Mouse (Mus musculus) megakaryocyte progenitor cell, adult 5-6 weeks (primary cell): ENCODE results near the gene Gm3055. TPM values are rescaled to one million over a fixed set of nuclear protein-coding genes. Genes with fewer than 3 reads are reported as not detected.
"Not testable (repeated sequence)": the region's sequence is repeated elsewhere in the genome, so short reads cannot be mapped to it uniquely, and the experiment has no call there.

ENCODE experiments used
- ATAC-seq: replicated peaks from 2 replicates; pipeline ENCODE4 v1.8.0; 2016; ENCODE audit warnings: mild to moderate bottlenecking, moderate TSS enrichment, inconsistent platforms; ENCODE audit not compliant: poor library complexity
- total RNA-seq, 2 experiments: library from RNA; stranded (forward) in 1 of 2; stranded (reverse) in 1 of 2; fragments of 157-497, 149-512 nt in 1 of 2; fragments of 200-1000 nt in 1 of 2; gene quantifications; 2 replicates each; pipeline versions ENCODE4 v1.2.3 to v1.2.4; 2015 to 2017

Gm3055 gene
- total RNA-seq (2015) (0.49 and 2.0 TPM in 2 replicates), total RNA-seq (2017) (0.91 and 2.1 TPM in 2 replicates)

- peak; percentile 86 for ATAC-seq
These were observed at the start of gene Gm3055 for GRCm38 (mm10) chr10:81770506-81771403. Gm3055 (minus strand) TSS chr10:81771161.

- ATAC-seq = not testable (repeated sequence)
These were observed 40.9 kb upstream of the Gm3055 start, which contains the start of gene Gm4767 for GRCm38 (mm10) chr10:81811899-81812298. Gm4767 (plus strand) TSS chr10:81812186.

GRCm38 (mm10) chr10:81771404-81771777 is 430 bp upstream of the Gm3055 start:
- ATAC-seq = 0 out of 2 replicates have a peak, but pooled peaks have one; percentile 19

- ATAC-seq = peak; percentile 99
These were observed 66.2 kb downstream of the Gm3055 start, which contains the start of gene Zfp433 for GRCm38 (mm10) chr10:81704531-81705301. Zfp433 (plus strand) TSS chr10:81704825.

Other genes with a start within 250 kb of the Gm3055 start
- 29.4 and 31.9 TPM in 2 replicates for gene Gna15, start 246.9 kb downstream of the Gm3055 start, total RNA-seq (2015)
- gene Gna15, start 246.9 kb downstream of the Gm3055 start, total RNA-seq (2017) = 28.7 and 28.9 TPM in 2 replicates
- gene Gna11, start 226.0 kb downstream of the Gm3055 start, total RNA-seq (2015) = 5.4 and 6.0 TPM in 2 replicates
- 7.6 and 10.2 TPM in 2 replicates for gene Gna11, start 226.0 kb downstream of the Gm3055 start, total RNA-seq (2017)
- 197 and 225 TPM in 2 replicates for gene Aes, start 211.7 kb downstream of the Gm3055 start, total RNA-seq (2015)
- 178 and 191 TPM in 2 replicates for gene Aes, start 211.7 kb downstream of the Gm3055 start, total RNA-seq (2017)
- 0.95 and 1.5 TPM in 2 replicates for gene Tle2, start 196.6 kb downstream of the Gm3055 start, total RNA-seq (2015)
- 0.08 and 3.5 TPM in 2 replicates for gene Tle2, start 196.6 kb downstream of the Gm3055 start, total RNA-seq (2017)
- gene Tle6, start 170.1 kb downstream of the Gm3055 start, total RNA-seq (2015) = 15.4 and 18.4 TPM in 2 replicates
- gene Tle6, start 170.1 kb downstream of the Gm3055 start, total RNA-seq (2017) = 3.5 and 13.3 TPM in 2 replicates
- gene BC025920, start 164.9 kb downstream of the Gm3055 start, total RNA-seq (2015) = 1.2 and 3.1 TPM in 2 replicates
- 1.2 and 2.2 TPM in 2 replicates for gene BC025920, start 164.9 kb downstream of the Gm3055 start, total RNA-seq (2017)
- 8.3 and 9.5 TPM in 2 replicates for gene Sirt6, start 143.4 kb downstream of the Gm3055 start, total RNA-seq (2015)
- gene Sirt6, start 143.4 kb downstream of the Gm3055 start, total RNA-seq (2017) = 4.1 and 5.3 TPM in 2 replicates
- gene Ankrd24, start 142.6 kb downstream of the Gm3055 start, total RNA-seq (2015) = 5.8 and 6.8 TPM in 2 replicates
- gene Ankrd24, start 142.6 kb downstream of the Gm3055 start, total RNA-seq (2017) = 7.0 and 8.9 TPM in 2 replicates
- 4.4 and 8.6 TPM in 2 replicates for gene Gm10778, start 122.1 kb downstream of the Gm3055 start, total RNA-seq (2015)
- 4.6 and 4.9 TPM in 2 replicates for gene Gm10778, start 122.1 kb downstream of the Gm3055 start, total RNA-seq (2017)
- 14.7 and 30.3 TPM in 2 replicates for gene Zfp433, start 66.3 kb downstream of the Gm3055 start, total RNA-seq (2015)
- 18.4 and 22.5 TPM in 2 replicates for gene Zfp433, start 66.3 kb downstream of the Gm3055 start, total RNA-seq (2017)
- 4.0 and 5.0 TPM in 2 replicates for gene Gm4767, start 41.0 kb upstream of the Gm3055 start, total RNA-seq (2015)
- 0.67 and 1.4 TPM in 2 replicates for gene Gm4767, start 41.0 kb upstream of the Gm3055 start, total RNA-seq (2017)
- gene Gm32687, start 92.8 kb upstream of the Gm3055 start, total RNA-seq (2015) = 8.7 and 9.5 TPM in 2 replicates
- gene Gm32687, start 92.8 kb upstream of the Gm3055 start, total RNA-seq (2017) = 3.6 and 4.3 TPM in 2 replicates
- gene Zfp781, start 159.3 kb upstream of the Gm3055 start, total RNA-seq (2015) = 1.3 TPM in 1 of 2 replicates, not detected in the other
- gene Zfp781, start 159.3 kb upstream of the Gm3055 start, total RNA-seq (2017) = 0.27 TPM in 1 of 2 replicates, not detected in the other